Mouse (Mus musculus) megakaryocyte-erythroid progenitor cell, adult 5 weeks (primary cell): ENCODE data around the gene Pmvk. TPM values are rescaled to one million over a fixed set of nuclear protein-coding genes. Genes with fewer than 3 reads are reported as not detected.

Experiments
- polyA plus RNA-seq: library from polyadenylated mRNA; stranded (reverse); fragments of >175 nt; gene quantifications from 2 replicates; pipeline ENCODE4 v1.2.3, GENCODE M21; 2012

Gene Pmvk
- polyA plus RNA-seq: 9.1 and 14.1 TPM in 2 replicates

GRCm38 (mm10) chr3:89454401-89455177 is at the start of gene Pmvk:
Gene Pmvk, plus strand, starts transcription at chr3:89454541.

DNA sequence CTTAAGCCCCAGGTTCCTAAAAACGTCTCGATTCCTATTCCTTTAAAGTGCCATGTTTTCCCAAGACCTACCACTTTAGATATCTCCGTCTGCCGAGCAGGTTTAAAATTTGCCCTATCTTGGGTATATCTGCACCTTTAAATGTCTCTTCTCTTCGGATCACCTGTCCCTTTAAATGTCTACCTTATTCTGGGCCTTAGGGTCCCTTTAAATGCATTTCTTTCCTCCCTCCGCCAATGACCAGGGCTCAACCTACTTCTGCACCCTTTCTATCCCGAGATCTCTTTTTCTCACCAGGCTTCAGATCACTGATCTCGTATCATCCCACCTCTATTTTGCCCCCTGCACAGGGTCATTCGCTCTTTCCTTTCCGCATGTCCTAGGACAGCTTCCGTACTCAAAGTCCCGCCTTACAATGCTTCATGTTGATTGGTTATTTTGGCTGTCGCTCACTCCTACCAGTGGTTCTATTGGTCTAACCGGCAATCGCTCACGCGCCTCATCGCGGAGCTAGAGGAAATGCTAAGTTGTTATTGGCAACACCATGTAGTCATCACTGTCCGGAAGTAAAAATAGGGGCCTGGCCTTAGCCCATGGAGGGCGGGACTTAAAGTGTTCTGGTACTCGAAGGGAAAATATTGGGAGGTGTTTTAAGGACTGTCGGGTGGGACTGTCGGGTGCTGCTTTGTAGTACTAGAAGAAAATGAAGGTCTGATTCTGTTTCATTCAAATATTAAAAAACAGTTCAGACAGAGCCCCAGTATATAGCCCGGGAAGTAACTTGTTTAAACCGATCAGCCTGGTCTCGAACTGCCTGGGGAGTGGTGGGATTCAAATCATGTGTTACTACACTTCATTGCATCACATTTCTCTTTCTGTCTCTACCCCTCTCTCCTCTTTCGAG is 42.6 kb upstream of the Pmvk start, which contains the start of gene Flad1:
Flad1 (minus strand) TSS at position 381 of the 904 bp plus-strand sequence.

DNA sequence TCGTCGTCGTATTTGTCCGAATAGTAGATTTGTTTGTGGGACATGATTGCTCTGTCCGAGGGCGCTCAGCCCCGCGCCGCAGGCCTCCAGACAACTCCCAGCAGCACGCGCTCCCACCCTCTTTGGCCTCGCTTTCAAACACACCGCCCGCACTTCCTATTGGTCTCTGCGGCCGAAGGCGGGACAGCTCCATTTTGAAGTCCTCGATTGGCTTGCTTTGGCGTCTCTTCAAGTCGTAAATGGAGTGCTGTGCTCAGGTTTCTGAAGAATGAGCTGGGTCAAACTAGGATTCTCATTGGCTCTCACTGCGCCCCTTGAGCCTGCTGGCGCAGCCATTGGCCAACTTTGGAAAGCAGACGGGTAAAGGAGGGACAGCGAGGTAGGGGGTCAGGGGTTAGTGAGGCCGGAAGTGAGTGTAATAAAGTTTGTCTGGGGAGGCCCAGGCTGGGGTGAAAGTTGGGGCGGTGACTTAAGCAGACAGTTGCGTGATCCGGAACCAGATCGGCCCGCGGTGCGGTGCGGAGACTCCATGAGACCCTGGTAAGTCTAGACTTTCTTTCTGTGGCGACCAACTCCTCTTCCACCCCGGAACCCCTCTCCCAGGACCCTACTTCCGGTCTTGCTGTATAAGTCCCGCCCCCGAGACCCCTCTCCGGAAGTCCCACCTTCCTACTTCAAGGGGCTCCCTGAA is 36.0 kb upstream of the Pmvk start, which contains the start of the genes Cks1b and Shc1:
Cks1b (minus strand) TSS at position 214 of the 691 bp plus-strand sequence.
Shc1 (plus strand) TSS at position 274 of the 691 bp plus-strand sequence.

DNA sequence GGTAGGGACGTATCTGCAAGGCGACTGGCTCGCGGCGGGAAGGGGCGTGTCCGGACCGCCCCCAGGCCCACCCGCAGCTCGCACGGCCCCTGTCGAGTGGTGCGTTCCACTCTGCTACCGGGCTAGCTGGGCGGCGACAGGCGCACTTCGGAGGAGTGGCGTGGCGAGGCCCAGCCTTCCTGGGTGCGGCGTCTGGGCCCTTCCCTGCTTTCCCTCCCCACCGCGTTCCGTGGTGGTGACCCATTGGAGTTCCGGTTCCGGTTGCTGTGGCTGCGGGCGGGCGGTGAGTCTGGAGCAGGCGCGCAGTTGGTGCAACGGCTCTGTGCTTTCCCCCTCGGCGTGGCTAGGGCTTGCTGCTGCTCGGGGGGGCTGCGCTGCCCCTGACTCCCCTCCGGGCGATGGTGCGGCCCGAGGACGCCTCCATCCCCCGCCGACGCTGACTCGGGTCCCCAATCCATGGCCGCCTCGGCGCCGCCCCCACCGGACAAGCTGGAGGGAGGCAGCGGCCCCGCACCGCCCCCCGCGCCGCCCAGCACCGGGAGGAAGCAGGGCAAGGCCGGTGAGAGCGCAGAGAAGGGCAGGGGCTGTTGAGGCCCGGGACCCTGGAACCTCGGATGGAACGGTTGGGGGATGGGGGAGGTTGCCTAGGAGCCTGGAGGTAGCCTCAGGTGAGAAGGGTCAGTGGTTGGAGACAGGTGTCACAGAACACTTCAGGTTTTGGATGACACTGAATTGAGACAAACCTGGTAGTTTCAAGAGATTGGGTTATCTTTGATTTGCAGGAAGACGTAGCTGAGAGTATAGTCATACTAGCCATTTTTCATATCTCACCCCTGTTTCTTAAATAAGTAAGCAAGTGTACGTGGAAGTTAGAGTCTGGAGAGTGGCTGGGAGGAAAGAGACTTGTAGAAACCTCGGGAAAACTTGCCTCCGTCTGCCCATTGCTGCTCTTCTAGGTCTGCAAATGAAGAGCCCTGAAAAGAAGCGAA is 23.9 kb upstream of the Pmvk start, which contains the start of gene Pygo2:
Pygo2 (plus strand) TSS at position 44 of the 989 bp plus-strand sequence.

DNA sequence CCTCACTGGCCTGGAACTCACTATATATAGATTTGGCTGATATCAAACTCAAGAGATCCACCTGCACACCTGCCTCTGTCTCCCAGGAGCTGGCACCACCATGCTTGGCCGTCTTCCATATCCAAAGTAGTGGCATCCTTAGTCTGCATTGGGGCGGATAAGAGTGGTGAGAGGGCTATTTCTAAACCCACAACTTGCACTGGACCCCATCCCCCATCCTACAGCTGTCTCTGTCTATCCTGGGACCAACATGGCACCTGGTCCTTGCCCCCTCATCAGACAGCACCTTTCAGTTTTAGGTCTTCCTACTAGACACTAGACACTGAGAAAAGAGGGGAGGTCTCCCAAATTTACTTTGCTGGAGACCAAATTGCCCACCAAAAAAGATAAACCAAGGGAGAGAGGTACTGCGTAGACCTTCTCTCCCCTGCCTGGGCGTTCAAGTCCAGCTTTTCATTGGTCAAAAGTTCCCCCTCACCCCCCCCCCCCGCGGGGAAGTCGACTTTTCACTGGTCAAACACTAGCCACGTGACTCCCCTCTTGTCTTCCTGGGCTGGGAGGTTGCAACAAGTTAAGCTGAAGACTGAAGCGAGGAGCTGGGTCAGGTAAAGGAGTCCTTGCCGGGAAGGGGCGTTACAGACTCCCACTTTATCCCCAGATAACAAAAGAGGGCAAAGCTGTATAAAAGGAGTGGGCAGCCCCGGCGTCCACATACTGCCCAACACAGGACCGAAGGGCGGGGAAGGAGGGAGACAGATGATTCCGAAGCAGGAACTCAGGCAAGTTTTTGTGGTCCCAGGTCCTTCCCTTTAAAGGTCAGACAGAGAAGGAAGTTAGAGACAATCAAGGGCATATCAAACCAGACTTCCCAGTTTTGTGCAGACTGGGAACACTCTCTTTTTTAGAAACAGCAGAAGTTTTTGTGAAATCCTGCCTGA is 17.9 kb upstream of the Pmvk start, which contains the start of gene Pbxip1:
Pbxip1 (plus strand) TSS at position 531 of the 938 bp plus-strand sequence.

Other genes starting within 250 kb of the Pmvk start
- 0.61 and 2.0 TPM in 2 replicates for gene Thbs3, start 239.4 kb upstream of the Pmvk start, polyA plus RNA-seq
- gene Mtx1, start 227.5 kb upstream of the Pmvk start, polyA plus RNA-seq: 318 and 336 TPM in 2 replicates
- 0.56 and 0.64 TPM in 2 replicates for gene Muc1, start 225.5 kb upstream of the Pmvk start, polyA plus RNA-seq
- 235 and 304 TPM in 2 replicates for gene Krtcap2, start 208.6 kb upstream of the Pmvk start, polyA plus RNA-seq
- 9.2 and 11.3 TPM in 2 replicates for gene Trim46, start 208.2 kb upstream of the Pmvk start, polyA plus RNA-seq
- gene Dpm3, start 195.2 kb upstream of the Pmvk start, polyA plus RNA-seq: 448 and 506 TPM in 2 replicates
- gene Slc50a1, start 184.0 kb upstream of the Pmvk start, polyA plus RNA-seq: 12.7 and 16.4 TPM in 2 replicates
- gene Efna1, start 173.4 kb upstream of the Pmvk start, polyA plus RNA-seq: not detected in 2 replicates
- 0.83 and 0.91 TPM in 2 replicates for gene Efna3, start 131.6 kb upstream of the Pmvk start, polyA plus RNA-seq
- gene Efna4, start 116.5 kb upstream of the Pmvk start, polyA plus RNA-seq: 3.1 and 4.1 TPM in 2 replicates
- gene Adam15, start 104.5 kb upstream of the Pmvk start, polyA plus RNA-seq: 195 and 256 TPM in 2 replicates
- gene Dcst2, start 92.6 kb upstream of the Pmvk start, polyA plus RNA-seq: not detected in 2 replicates
- gene Dcst1, start 89.3 kb upstream of the Pmvk start, polyA plus RNA-seq: not detected in 2 replicates
- gene Zbtb7b, start 59.8 kb upstream of the Pmvk start, polyA plus RNA-seq: 42.9 and 63.7 TPM in 2 replicates
- 0.05 and 0.10 TPM in 2 replicates for gene Lenep, start 51.7 kb upstream of the Pmvk start, polyA plus RNA-seq
- 17.5 and 17.9 TPM in 2 replicates for gene Flad1, start 42.7 kb upstream of the Pmvk start, polyA plus RNA-seq
- gene Cks1b, start 36.2 kb upstream of the Pmvk start, polyA plus RNA-seq: 66.6 and 73.2 TPM in 2 replicates
- 117 and 151 TPM in 2 replicates for gene Shc1, start 36.1 kb upstream of the Pmvk start, polyA plus RNA-seq
- gene Pygo2, start 24.3 kb upstream of the Pmvk start, polyA plus RNA-seq: 111 and 155 TPM in 2 replicates
- 18.0 and 19.0 TPM in 2 replicates for gene Pbxip1, start 17.8 kb upstream of the Pmvk start, polyA plus RNA-seq
- 0.02 and 0.08 TPM in 2 replicates for gene Kcnn3, start 65.6 kb downstream of the Pmvk start, polyA plus RNA-seq